Mouse (Mus musculus): Measurements from ENCODE around the gene Ttl.

GRCm38 (mm10) chr2:129047811-129048210 lies 17.9 kb upstream of the Ttl start, which contains the start of gene Vinac1:
- TF ChIP-seq GATA1 (IDR thresholded peaks at IDR 0.05; ENCODE audit: borderline replicate concordance, low read length): no peak
- no peak for TF ChIP-seq FLI1 (IDR thresholded peaks at IDR 0.05; ENCODE audit: low read length)
